15 mouse cellular contexts compared by ENCODE assay signal in genomic region chr2:118682544-118683260, GRCm38 (mm10). TPM values are rescaled to one million over a fixed set of nuclear protein-coding genes. Genes with fewer than 3 reads are reported as not detected.
A peak's percentile ranks its signal among the peaks of the same experiment; 100 is the strongest.
DNase-seq lines count a peak whose midpoint lies in the region; ATAC-seq and TF ChIP-seq lines count a peak whose summit lies in the region.
"Had no signal": no experiment of that assay in that cellular context is flagged by ENCODE, and none has a peak within 500 bp of the region (broad histone marks: within the 10 kb centered on the region; RNA-seq: fewer than 3 reads in every experiment).

No protein-coding gene starts in this region.

- peaks cover 25% of the 10 kb centered on the region for H3K27me3 ChIP-seq in embryonic facial prominence, embryonic 13.5 days
- peaks cover 45% of the 10 kb centered on the region for H3K27me3 ChIP-seq in embryonic facial prominence, embryonic 10.5 days (replicated peaks; ENCODE audit: low read depth, poor library complexity, severe bottlenecking)
- H3K27me3 ChIP-seq in hindbrain, embryonic 15.5 days, result peaks cover 18% of the 10 kb centered on the region
- peaks cover 39% of the 10 kb centered on the region for H3K27me3 ChIP-seq in hindbrain, embryonic 12.5 days
- peaks cover 10% of the 10 kb centered on the region; the same call in 1 of the 2 replicates for H3K27me3 ChIP-seq in stomach, embryonic 14.5 days (ENCODE audit: control insufficient read depth, insufficient read depth, low read length)
- no peaks in the 10 kb centered on the region for H3K27me3 ChIP-seq in stomach, postnatal 0 days (ENCODE audit: control insufficient read depth, insufficient read depth, low read length)

- H3K9me3 ChIP-seq in embryonic facial prominence, embryonic 13.5 days, result no peaks in the 10 kb centered on the region
- H3K9me3 ChIP-seq in embryonic facial prominence, embryonic 10.5 days, result no peaks in the 10 kb centered on the region
- H3K9me3 ChIP-seq in hindbrain, embryonic 15.5 days, result no peaks in the 10 kb centered on the region
- no peaks in the 10 kb centered on the region for H3K9me3 ChIP-seq in hindbrain, embryonic 12.5 days (replicated peaks)
- no peaks in the 10 kb centered on the region for H3K9me3 ChIP-seq in stomach, embryonic 14.5 days (ENCODE audit: control insufficient read depth, low read depth, low read length)
- no peaks in the 10 kb centered on the region for H3K9me3 ChIP-seq in stomach, postnatal 0 days (ENCODE audit: control insufficient read depth, low read length)

- no peak for TF ChIP-seq CTCF in stomach, postnatal 0 days (IDR thresholded peaks at IDR 0.05; ENCODE audit: low read depth)

- peaks cover 5% of the 10 kb centered on the region for H3K4me1 ChIP-seq in embryonic facial prominence, embryonic 13.5 days
- peaks cover 11% of the 10 kb centered on the region for H3K4me1 ChIP-seq in embryonic facial prominence, embryonic 10.5 days
- peaks cover under 1% of the 10 kb centered on the region for H3K4me1 ChIP-seq in hindbrain, embryonic 15.5 days (replicated peaks)
- peaks cover under 1% of the 10 kb centered on the region for H3K4me1 ChIP-seq in hindbrain, embryonic 12.5 days
- no peaks in the 10 kb centered on the region for H3K4me1 ChIP-seq in stomach, embryonic 14.5 days (ENCODE audit: control insufficient read depth, insufficient read depth, low read length)
- no peaks in the 10 kb centered on the region for H3K4me1 ChIP-seq in stomach, postnatal 0 days (replicated peaks; ENCODE audit: control insufficient read depth, insufficient read depth)

- H3K4me3 ChIP-seq in embryonic facial prominence, embryonic 13.5 days, result no peak overlapping the region
- H3K4me3 ChIP-seq in embryonic facial prominence, embryonic 10.5 days, result no peak overlapping the region
- H3K4me3 ChIP-seq in hindbrain, embryonic 15.5 days, result no peak overlapping the region
- no peak overlapping the region for H3K4me3 ChIP-seq in hindbrain, embryonic 12.5 days
- no peak overlapping the region for H3K4me3 ChIP-seq in stomach, embryonic 14.5 days (ENCODE audit: low read depth, low read length)
- no peak overlapping the region for H3K4me3 ChIP-seq in stomach, postnatal 0 days (ENCODE audit: low read depth, low read length)

- no peak overlapping the region for H3K27ac ChIP-seq in embryonic facial prominence, embryonic 13.5 days
- no peak overlapping the region for H3K27ac ChIP-seq in embryonic facial prominence, embryonic 10.5 days (replicated peaks)
- no peak overlapping the region for H3K27ac ChIP-seq in hindbrain, embryonic 15.5 days (replicated peaks)
- H3K27ac ChIP-seq in hindbrain, embryonic 12.5 days, result no peak overlapping the region
- no peak overlapping the region for H3K27ac ChIP-seq in stomach, embryonic 14.5 days (ENCODE audit: low read length)
- no peak overlapping the region for H3K27ac ChIP-seq in stomach, postnatal 0 days (replicated peaks)

- H3K4me2 ChIP-seq in embryonic facial prominence, embryonic 13.5 days, result no peak overlapping the region
- no peak overlapping the region for H3K4me2 ChIP-seq in hindbrain, embryonic 15.5 days
- H3K4me2 ChIP-seq in hindbrain, embryonic 12.5 days (replicated peaks), result no peak overlapping the region
- H3K4me2 ChIP-seq in stomach, embryonic 14.5 days (replicated peaks; ENCODE audit: low read depth, low read length), result no peak overlapping the region
- no peak overlapping the region for H3K4me2 ChIP-seq in stomach, postnatal 0 days (replicated peaks; ENCODE audit: low read depth)

- no peaks in the 10 kb centered on the region for H3K36me3 ChIP-seq in embryonic facial prominence, embryonic 13.5 days
- H3K36me3 ChIP-seq in embryonic facial prominence, embryonic 10.5 days (replicated peaks), result no peaks in the 10 kb centered on the region
- H3K36me3 ChIP-seq in hindbrain, embryonic 15.5 days, result no peaks in the 10 kb centered on the region; the same call in 1 of the 2 replicates
- H3K36me3 ChIP-seq in hindbrain, embryonic 12.5 days, result no peaks in the 10 kb centered on the region
- H3K36me3 ChIP-seq in stomach, embryonic 14.5 days (ENCODE audit: control insufficient read depth, insufficient read depth, low read length), result no peaks in the 10 kb centered on the region
- no peaks in the 10 kb centered on the region for H3K36me3 ChIP-seq in stomach, postnatal 0 days (ENCODE audit: control insufficient read depth, insufficient read depth, low read length)

- no peak for DNase-seq in embryonic facial prominence, embryonic 10.5 days (ENCODE audit: low spot score)
- DNase-seq in stomach, postnatal 0 days (ENCODE audit: low spot score), result no peak
- no peak for DNase-seq in layer of hippocampus, postnatal 36 days
- DNase-seq: cerebellum, postnatal 14 days; gastrocnemius, postnatal 10 days; liver; spleen, adult 18-20 months; thymus, postnatal 25 days had no signal

- 56% methylated on average over 8 of the region's 8 CpGs for WGBS in embryonic facial prominence, embryonic 13.5 days
- WGBS in embryonic facial prominence, embryonic 10.5 days, result 59% methylated on average over 8 of the region's 8 CpGs
- WGBS in hindbrain, embryonic 15.5 days, result 51% methylated on average over 8 of the region's 8 CpGs
- WGBS in hindbrain, embryonic 12.5 days, result 48% methylated on average over 8 of the region's 8 CpGs
- WGBS in stomach, embryonic 14.5 days, result 50% methylated on average over 8 of the region's 8 CpGs
- 44% methylated on average over 8 of the region's 8 CpGs for WGBS in stomach, postnatal 0 days

- ATAC-seq in embryonic facial prominence, embryonic 13.5 days (ENCODE audit: insufficient number of reproducible peaks, insufficient read depth, low FRiP score, low TSS enrichment, low read depth), result 0 out of 2 replicates have a peak, but pooled peaks have one; percentile 26
- ATAC-seq in hindbrain, embryonic 15.5 days (ENCODE audit: low FRiP score, low read depth), result peak; percentile 24; the same call in 1 of the 2 replicates
- no peak for ATAC-seq in hindbrain, embryonic 12.5 days (ENCODE audit: low FRiP score)
- 0 out of 2 replicates have a peak, but pooled peaks have one; percentile 30 for ATAC-seq in stomach, embryonic 14.5 days (ENCODE audit: insufficient number of reproducible peaks, insufficient read depth, low FRiP score, low read depth)
- ATAC-seq in stomach, postnatal 0 days (ENCODE audit: low FRiP score, low TSS enrichment), result no peak
- ATAC-seq in megakaryocyte progenitor cell, adult 5-6 weeks (replicated peaks; ENCODE audit: poor library complexity), result peak; percentile 63
- ATAC-seq: intestine, postnatal 0 days had no signal

- TF ChIP-seq EP300 in stomach, postnatal 0 days (optimal IDR thresholded peaks at IDR 0.05), result no peak

- no peak overlapping the region for H3K9ac ChIP-seq in embryonic facial prominence, embryonic 13.5 days
- no peak overlapping the region for H3K9ac ChIP-seq in hindbrain, embryonic 15.5 days
- H3K9ac ChIP-seq in hindbrain, embryonic 12.5 days, result no peak overlapping the region
- H3K9ac ChIP-seq in stomach, embryonic 14.5 days (replicated peaks; ENCODE audit: low read depth, low read length), result no peak overlapping the region
- H3K9ac ChIP-seq in stomach, postnatal 0 days (ENCODE audit: low read length), result no peak overlapping the region

RNA-seq across cellular contexts. Expression of gene Pak6, which starts 19.6 kb away (rescaled TPM):
- polyA plus RNA-seq in embryonic facial prominence, embryonic 13.5 days (2015; fragmentation: Nextera tagmentation; extraction: Ambion mirVana), result 2.2 and 2.7 TPM in 2 replicates
- 0.45 and 0.72 TPM in 2 replicates for polyA plus RNA-seq in embryonic facial prominence, embryonic 10.5 days (2016; fragmentation: Nextera tagmentation; extraction: Ambion mirVana)
- 46.9 and 48.6 TPM in 2 replicates for polyA plus RNA-seq in hindbrain, embryonic 15.5 days (2015; fragmentation: Nextera tagmentation; extraction: Ambion mirVana)
- 6.2 and 6.8 TPM in 2 replicates for polyA plus RNA-seq in hindbrain, embryonic 12.5 days (2016; fragmentation: Nextera tagmentation; extraction: Ambion mirVana)
- 3.0 and 3.3 TPM in 2 replicates for polyA plus RNA-seq in stomach, embryonic 14.5 days (2014; fragmentation: Nextera tagmentation; extraction: Ambion mirVana)
- polyA plus RNA-seq in stomach, postnatal 0 days (2015; fragmentation: Nextera tagmentation; extraction: Ambion mirVana), result 3.7 and 5.3 TPM in 2 replicates
- total RNA-seq in megakaryocyte progenitor cell, adult 5-6 weeks (2015), result 0.07 and 0.17 TPM in 2 replicates
- total RNA-seq in megakaryocyte progenitor cell, adult 5-6 weeks (2017), result 0.21 and 0.61 TPM in 2 replicates
- 10 to 100 TPM; 50.0 to 55.4 TPM for total RNA-seq in layer of hippocampus, postnatal 36 days (2021)

RNA-seq across cellular contexts. Expression of gene Ankrd63, which starts 21.1 kb away (rescaled TPM):
- polyA plus RNA-seq in embryonic facial prominence, embryonic 13.5 days (2015; fragmentation: Nextera tagmentation; extraction: Ambion mirVana), result 0.07 TPM in 1 of 2 replicates, not detected in the other
- not detected in 2 replicates for polyA plus RNA-seq in embryonic facial prominence, embryonic 10.5 days (2016; fragmentation: Nextera tagmentation; extraction: Ambion mirVana)
- 0.05 TPM in 1 of 2 replicates, not detected in the other for polyA plus RNA-seq in hindbrain, embryonic 15.5 days (2015; fragmentation: Nextera tagmentation; extraction: Ambion mirVana)
- polyA plus RNA-seq in hindbrain, embryonic 12.5 days (2016; fragmentation: Nextera tagmentation; extraction: Ambion mirVana), result not detected in 2 replicates
- polyA plus RNA-seq in stomach, embryonic 14.5 days (2014; fragmentation: Nextera tagmentation; extraction: Ambion mirVana), result 0.07 TPM in 1 of 2 replicates, not detected in the other
- 0.11 and 0.27 TPM in 2 replicates for polyA plus RNA-seq in stomach, postnatal 0 days (2015; fragmentation: Nextera tagmentation; extraction: Ambion mirVana)
- 0.61 and 0.89 TPM in 2 replicates for total RNA-seq in megakaryocyte progenitor cell, adult 5-6 weeks (2015)
- 0.33 and 0.84 TPM in 2 replicates for total RNA-seq in megakaryocyte progenitor cell, adult 5-6 weeks (2017)
- 10 to 100 TPM; 14.6 to 16.9 TPM for total RNA-seq in layer of hippocampus, postnatal 36 days (2021)

RNA-seq across cellular contexts. Expression of gene Plcb2, which starts 45.5 kb away (rescaled TPM):
- 0.47 and 0.55 TPM in 2 replicates for polyA plus RNA-seq in embryonic facial prominence, embryonic 13.5 days (2015; fragmentation: Nextera tagmentation; extraction: Ambion mirVana)
- polyA plus RNA-seq in embryonic facial prominence, embryonic 10.5 days (2016; fragmentation: Nextera tagmentation; extraction: Ambion mirVana), result 0.41 and 0.44 TPM in 2 replicates
- polyA plus RNA-seq in hindbrain, embryonic 15.5 days (2015; fragmentation: Nextera tagmentation; extraction: Ambion mirVana), result 0.80 and 0.96 TPM in 2 replicates
- 0.44 and 0.59 TPM in 2 replicates for polyA plus RNA-seq in hindbrain, embryonic 12.5 days (2016; fragmentation: Nextera tagmentation; extraction: Ambion mirVana)
- polyA plus RNA-seq in stomach, embryonic 14.5 days (2014; fragmentation: Nextera tagmentation; extraction: Ambion mirVana), result 1.3 and 2.0 TPM in 2 replicates
- polyA plus RNA-seq in stomach, postnatal 0 days (2015; fragmentation: Nextera tagmentation; extraction: Ambion mirVana), result 0.58 and 0.64 TPM in 2 replicates
- 71.2 and 80.9 TPM in 2 replicates for total RNA-seq in megakaryocyte progenitor cell, adult 5-6 weeks (2015)
- 61.1 and 70.4 TPM in 2 replicates for total RNA-seq in megakaryocyte progenitor cell, adult 5-6 weeks (2017)
- total RNA-seq in layer of hippocampus, postnatal 36 days (2021), result 1 to 10 TPM; 2.3 to 2.5 TPM
- polyA plus RNA-seq: C2C12 had no signal

Comparison
In these comparisons a context has a peak if more than half of its experiments do, and no peak if none do; other contexts are left out.
1. ATAC-seq: peak in embryonic facial prominence, embryonic 13.5 days (single experiment), hindbrain, embryonic 15.5 days (single experiment), stomach, embryonic 14.5 days (single experiment) and megakaryocyte progenitor cell, adult 5-6 weeks (single experiment); none in hindbrain, embryonic 12.5 days (single experiment) and stomach, postnatal 0 days (single experiment).